Mouse (Mus musculus): ENCODE results near the gene Dll4.

Gene Dll4

GRCm38 (mm10) chr2:119325568-119326143 is at the start of gene Dll4:
Dll4 (plus strand) TSS chr2:119325784.
- peak; percentile 31 for DNase-seq

- no peak for DNase-seq
These were observed 48.7 kb upstream of the Dll4 start for GRCm38 (mm10) chr2:119276926-119277325.

- no peak for DNase-seq
These were observed 47.8 kb upstream of the Dll4 start for GRCm38 (mm10) chr2:119277810-119278209.

- no peak for DNase-seq
These were observed 43.6 kb upstream of the Dll4 start for GRCm38 (mm10) chr2:119281899-119282565.

- no peak for DNase-seq
These were observed 38.2 kb upstream of the Dll4 start for GRCm38 (mm10) chr2:119287372-119287771.

- DNase-seq: peak; percentile 97
These were observed 37.2 kb upstream of the Dll4 start, which contains the start of gene Vps18 for GRCm38 (mm10) chr2:119288270-119288882. Vps18 (plus strand) TSS chr2:119288740.

- no peak for DNase-seq
These were observed 36.6 kb upstream of the Dll4 start for GRCm38 (mm10) chr2:119289014-119289416.

GRCm38 (mm10) chr2:119292281-119292680 is 33.3 kb upstream of the Dll4 start:
- no peak for DNase-seq

- DNase-seq: no peak
These were observed 32.7 kb upstream of the Dll4 start for GRCm38 (mm10) chr2:119292852-119293251.

- no peak for DNase-seq
These were observed 32.3 kb upstream of the Dll4 start for GRCm38 (mm10) chr2:119293311-119293710.

GRCm38 (mm10) chr2:119293776-119294390 is 31.7 kb upstream of the Dll4 start:
- no peak for DNase-seq

- no peak for DNase-seq
These were observed 31.2 kb upstream of the Dll4 start for GRCm38 (mm10) chr2:119294411-119294810.

GRCm38 (mm10) chr2:119296756-119297155 is 28.8 kb upstream of the Dll4 start:
- no peak for DNase-seq

- DNase-seq: no peak
These were observed 28.1 kb upstream of the Dll4 start for GRCm38 (mm10) chr2:119297506-119297905.

GRCm38 (mm10) chr2:119298330-119298729 is 27.3 kb upstream of the Dll4 start:
- peak; percentile 67 for DNase-seq

- no peak for DNase-seq
These were observed 26.7 kb upstream of the Dll4 start for GRCm38 (mm10) chr2:119298839-119299238.

GRCm38 (mm10) chr2:119299981-119300818 is 25.4 kb upstream of the Dll4 start:
- DNase-seq: peak; percentile 75

GRCm38 (mm10) chr2:119300819-119301493 is 24.6 kb upstream of the Dll4 start:
- peak; percentile 38 for DNase-seq

GRCm38 (mm10) chr2:119302876-119303275 is 22.7 kb upstream of the Dll4 start:
- DNase-seq: no peak

GRCm38 (mm10) chr2:119304391-119304790 is 21.2 kb upstream of the Dll4 start:
- no peak for DNase-seq

- no peak for DNase-seq
These were observed 20.8 kb upstream of the Dll4 start for GRCm38 (mm10) chr2:119304798-119305208.

- DNase-seq: no peak
These were observed 14.0 kb upstream of the Dll4 start for GRCm38 (mm10) chr2:119311544-119311943.

Data from right cerebral cortex, postnatal 4 days (tissue).